Mouse (Mus musculus) lung, adult 2 months (tissue): Measurements from ENCODE around the gene Ranbp17. TPM values are rescaled to one million over a fixed set of nuclear protein-coding genes. Genes with fewer than 3 reads are reported as not detected.

ENCODE experiments used
- DNase-seq: peaks from one replicate; pipeline ENCODE4 v3.0.0; 2022
- H3K4me1 ChIP-seq: fragments of 200-500 bp; 2 replicates; pipeline ENCODE4 v1.6.1; 2011; ENCODE audit warnings: low read length; ENCODE audit not compliant: control insufficient read depth, insufficient read depth
- H3K4me3 ChIP-seq: fragments of 200-500 bp; replicated peaks from 2 replicates; pipeline ENCODE3; 2011; ENCODE audit warnings: low read depth, mild to moderate bottlenecking, control low read depth, low read length; ENCODE audit errors: extremely low read depth
- CTCF ChIP-seq: fragments of 200-500 bp; IDR thresholded peaks from 2 replicates; pipeline ENCODE4 v1.5.1; 2011; ENCODE audit warnings: mild to moderate bottlenecking, low read length, control low read depth; ENCODE audit not compliant: insufficient read depth
- POLR2A ChIP-seq: fragments of 200-500 bp; IDR thresholded peaks from 2 replicates; pipeline ENCODE4 v1.6.1; 2011; ENCODE audit warnings: low read depth, mild to moderate bottlenecking, control low read depth, low read length, borderline replicate concordance; ENCODE audit errors: extremely low read depth
- WGBS: fragments of 180-500 bp; shearing (Covaris S2); methylation state at CpG from one replicate; pipeline ENCODE4 v1.1.7; 2018; 5-methylcytosine and 5-hydroxymethylcytosine counted together
- polyA plus RNA-seq: library from polyadenylated mRNA; depleted of rRNA; stranded (reverse); fragments of >200 nt; gene quantifications from 2 replicates; pipeline ENCODE4 v1.2.3, GENCODE M21; 2012

Gene Ranbp17
- polyA plus RNA-seq, 1 experiment: 0.70 TPM

DNA sequence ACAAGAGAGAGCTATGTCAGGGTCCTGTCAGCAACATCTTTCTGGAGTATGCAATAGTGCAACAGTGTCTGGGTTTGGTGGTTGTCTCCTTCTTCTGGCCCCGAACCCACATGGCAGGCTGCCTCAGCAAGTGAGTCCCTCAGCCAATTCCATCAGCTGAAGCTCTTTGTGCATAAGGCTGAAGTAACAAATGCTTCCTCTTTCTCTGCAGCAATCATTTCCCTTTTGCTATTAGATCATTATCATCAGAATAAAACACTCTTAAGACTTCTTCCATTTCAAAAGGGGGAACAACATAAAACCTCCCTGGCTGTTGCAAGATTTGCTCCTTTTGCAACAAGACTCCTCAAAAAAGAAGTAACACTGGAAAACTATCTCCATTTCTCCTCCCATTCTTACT, 239.3 kb downstream of the Ranbp17 start:
- 40% methylated on average over 1 of the region's 1 CpGs for WGBS
- H3K4me1 ChIP-seq: no peaks in the 10 kb centered on the region
- no peak overlapping the region for H3K4me3 ChIP-seq
- DNase-seq: no peak
- TF ChIP-seq CTCF (no peak), POLR2A (no peak)

DNA sequence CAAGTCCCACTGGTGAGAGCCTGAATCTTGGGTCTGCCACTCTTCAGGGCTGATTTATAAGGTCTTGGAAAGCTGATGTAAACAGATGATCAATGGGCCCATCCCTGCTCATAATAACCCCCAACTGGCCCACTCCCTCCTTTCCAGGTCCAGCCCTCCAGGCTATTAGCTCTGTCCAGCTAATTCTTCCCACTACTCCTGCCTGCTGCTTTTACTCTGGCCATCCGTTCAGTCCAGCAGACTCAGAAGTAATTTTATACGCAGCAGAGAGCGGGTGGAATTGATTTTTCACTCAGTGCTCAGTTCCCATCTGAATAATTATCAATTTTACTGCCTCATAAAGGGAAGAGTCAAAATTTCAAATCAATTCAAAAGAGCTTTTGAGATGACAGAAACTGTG, 273.3 kb downstream of the Ranbp17 start:
- DNase-seq: no peak
- 83% methylated on average over 3 of the region's 3 CpGs for WGBS
- TF ChIP-seq POLR2A (no peak), CTCF (no peak)
- Histone ChIP-seq H3K4me1 (no peaks in the 10 kb centered on the region), H3K4me3 (no peak overlapping the region)

DNA sequence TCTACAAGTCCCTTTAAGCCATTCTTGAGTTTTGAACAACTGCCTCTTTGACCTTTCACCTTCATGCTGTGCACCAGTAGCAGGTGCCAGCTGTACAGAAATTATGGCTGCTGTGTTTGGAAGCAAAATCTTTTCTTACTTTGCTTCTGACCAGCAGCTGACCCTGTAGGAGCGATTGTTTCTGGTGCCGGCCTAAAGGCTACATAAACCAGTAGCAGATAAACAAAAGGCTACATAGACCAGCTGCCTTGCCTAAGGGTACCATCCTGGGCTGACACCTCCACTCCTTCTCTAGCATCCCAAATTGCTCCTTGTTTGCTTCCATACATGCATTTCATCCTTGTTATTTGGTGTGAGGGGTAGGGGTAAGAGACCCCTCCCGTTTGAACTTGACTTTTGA, 279.4 kb downstream of the Ranbp17 start:
- DNase-seq: no peak
- 68% methylated on average over 3 of the region's 3 CpGs for WGBS
- TF ChIP-seq CTCF: no peak
- TF ChIP-seq POLR2A: no peak

DNA sequence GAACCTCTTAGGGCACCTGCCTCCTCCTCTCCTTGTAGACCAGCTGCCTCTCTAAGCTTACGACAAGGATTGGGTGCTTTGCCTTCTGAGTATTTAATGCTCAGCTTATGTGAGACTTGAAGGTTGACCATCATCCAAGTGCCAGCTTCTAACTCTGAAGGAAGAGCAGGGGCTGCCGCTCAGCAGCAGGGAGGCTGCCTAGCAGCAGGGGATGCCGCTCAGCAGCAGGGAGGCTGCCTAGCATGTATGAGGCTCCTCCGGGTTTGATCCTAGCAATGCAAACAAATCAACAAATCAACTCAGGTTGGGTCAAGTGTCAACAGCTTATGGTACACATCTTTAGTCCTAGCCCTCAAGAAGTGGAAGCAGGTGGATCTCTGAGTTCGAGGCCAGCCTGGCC, 281.5 kb downstream of the Ranbp17 start:
- no peak overlapping the region for H3K4me3 ChIP-seq
- no peak for DNase-seq
- 77% methylated on average over 5 of the region's 5 CpGs for WGBS
- H3K4me1 ChIP-seq: no peaks in the 10 kb centered on the region
- TF ChIP-seq CTCF (no peak), POLR2A (no peak)

More for the DNA sequence above, 279.4 kb downstream of the Ranbp17 start:
- Histone ChIP-seq H3K4me1 (no peaks in the 10 kb centered on the region), H3K4me3 (no peak overlapping the region)

DNA sequence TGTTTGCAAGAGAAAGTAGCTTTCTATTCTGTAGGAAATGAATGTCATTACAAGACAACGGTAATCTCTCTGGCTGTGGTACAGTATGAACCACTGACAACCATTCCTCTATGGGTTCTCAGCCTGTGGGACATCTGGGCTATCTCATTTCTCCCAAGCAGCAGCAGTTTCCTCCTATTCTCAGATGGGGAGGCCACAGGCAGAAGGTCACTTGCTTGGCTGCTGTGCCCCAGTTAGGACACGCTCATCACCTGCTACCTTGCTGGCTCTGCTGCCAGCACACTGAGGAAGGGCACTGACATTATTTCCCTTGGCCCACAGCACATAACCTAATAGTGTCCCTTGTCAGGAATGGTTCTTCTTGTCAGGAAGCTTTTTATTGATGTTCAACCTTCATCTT, 285.4 kb downstream of the Ranbp17 start:
- Histone ChIP-seq H3K4me3 (no peak overlapping the region), H3K4me1 (no peaks in the 10 kb centered on the region)
- TF ChIP-seq CTCF (no peak), POLR2A (no peak)
- WGBS: 82% methylated on average over 2 of the region's 2 CpGs
- DNase-seq: no peak

DNA sequence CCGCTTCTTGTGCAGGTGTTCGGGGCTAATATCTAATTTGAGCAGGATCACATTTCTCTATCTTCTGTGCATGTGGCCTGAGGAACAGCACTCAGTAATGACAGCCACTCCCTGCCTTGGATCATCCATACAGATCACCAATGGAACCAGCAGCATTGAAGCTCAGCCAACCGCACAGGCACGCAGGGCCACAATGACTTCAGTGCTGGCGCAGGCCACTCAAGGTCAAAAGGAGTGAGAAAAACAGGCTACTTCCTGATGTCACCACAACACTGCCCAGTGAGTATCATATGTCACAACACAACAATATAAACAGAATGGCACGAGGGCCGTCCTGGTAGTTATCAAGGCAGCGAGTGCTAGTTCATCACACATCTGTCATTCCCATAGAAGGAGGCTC, 287.0 kb downstream of the Ranbp17 start:
- 72% methylated on average over 8 of the region's 8 CpGs for WGBS
- TF ChIP-seq POLR2A (no peak), CTCF (no peak)
- no peaks in the 10 kb centered on the region for H3K4me1 ChIP-seq

DNA sequence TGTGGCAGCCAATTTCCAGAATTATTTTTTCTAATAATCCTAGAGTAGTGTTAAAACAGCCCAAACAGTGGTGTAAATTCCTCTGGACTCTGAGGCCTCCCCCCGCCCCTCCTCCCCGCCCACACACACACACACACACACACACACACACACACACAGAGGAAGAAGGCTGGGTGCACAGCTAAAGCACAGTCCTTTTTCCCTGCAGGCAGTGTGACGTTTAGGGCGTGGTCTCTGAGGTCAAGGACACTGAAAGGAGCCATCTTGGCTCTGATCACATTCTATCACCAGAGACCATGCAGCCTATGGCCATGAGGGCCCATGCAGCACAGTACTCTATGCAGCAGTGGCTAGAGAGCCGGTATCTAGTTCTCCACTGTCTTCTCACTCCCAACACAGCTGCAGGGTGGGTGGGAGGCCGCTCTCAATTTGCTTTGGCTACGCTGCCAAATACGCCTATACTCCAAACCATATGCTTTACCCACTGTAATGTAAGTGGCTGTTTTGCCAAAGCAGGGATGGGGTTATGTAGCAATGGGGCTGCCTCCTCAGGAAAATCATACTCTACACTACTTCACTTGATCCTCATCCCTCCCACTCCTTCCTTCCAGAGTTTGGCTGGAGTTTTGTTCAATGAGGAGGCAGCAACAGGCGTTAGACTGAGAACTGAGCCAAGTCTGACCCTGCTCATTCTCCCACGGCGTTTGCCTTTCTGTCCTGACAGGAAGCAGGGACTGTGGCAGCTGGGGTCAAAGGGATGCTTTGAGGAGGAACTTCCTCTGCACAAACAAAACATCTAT, 291.8 kb downstream of the Ranbp17 start:
- WGBS: 53% methylated on average over 11 of the region's 11 CpGs
- TF ChIP-seq POLR2A (no peak), CTCF (no peak)
- H3K4me3 ChIP-seq: no peak overlapping the region
- no peak for DNase-seq
- no peaks in the 10 kb centered on the region for H3K4me1 ChIP-seq

More for the DNA sequence above, 287.0 kb downstream of the Ranbp17 start:
- H3K4me3 ChIP-seq: no peak overlapping the region
- DNase-seq: no peak

DNA sequence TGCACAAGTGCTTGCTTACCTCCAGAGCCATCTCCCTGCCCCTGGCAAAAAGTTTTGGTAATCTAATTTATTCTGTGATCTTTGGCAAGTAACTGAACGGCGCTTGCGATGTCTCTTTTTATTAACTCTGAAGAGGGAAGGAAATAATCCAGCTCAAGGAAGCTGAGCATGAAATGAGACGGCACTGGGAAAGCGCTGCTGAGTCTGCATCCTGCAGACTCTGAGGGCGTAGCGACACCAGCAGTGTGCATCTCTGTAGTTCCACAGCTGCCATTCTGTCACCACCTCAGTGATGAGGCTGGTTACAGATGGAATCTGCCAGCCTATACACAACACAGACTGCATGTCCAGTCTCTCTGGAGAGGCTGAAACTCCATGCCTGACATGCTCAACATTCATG, 292.8 kb downstream of the Ranbp17 start:
- 81% methylated on average over 7 of the region's 7 CpGs for WGBS
- DNase-seq: no peak
- H3K4me1 ChIP-seq: no peaks in the 10 kb centered on the region
- TF ChIP-seq POLR2A (no peak), CTCF (no peak)
- H3K4me3 ChIP-seq: no peak overlapping the region

DNA sequence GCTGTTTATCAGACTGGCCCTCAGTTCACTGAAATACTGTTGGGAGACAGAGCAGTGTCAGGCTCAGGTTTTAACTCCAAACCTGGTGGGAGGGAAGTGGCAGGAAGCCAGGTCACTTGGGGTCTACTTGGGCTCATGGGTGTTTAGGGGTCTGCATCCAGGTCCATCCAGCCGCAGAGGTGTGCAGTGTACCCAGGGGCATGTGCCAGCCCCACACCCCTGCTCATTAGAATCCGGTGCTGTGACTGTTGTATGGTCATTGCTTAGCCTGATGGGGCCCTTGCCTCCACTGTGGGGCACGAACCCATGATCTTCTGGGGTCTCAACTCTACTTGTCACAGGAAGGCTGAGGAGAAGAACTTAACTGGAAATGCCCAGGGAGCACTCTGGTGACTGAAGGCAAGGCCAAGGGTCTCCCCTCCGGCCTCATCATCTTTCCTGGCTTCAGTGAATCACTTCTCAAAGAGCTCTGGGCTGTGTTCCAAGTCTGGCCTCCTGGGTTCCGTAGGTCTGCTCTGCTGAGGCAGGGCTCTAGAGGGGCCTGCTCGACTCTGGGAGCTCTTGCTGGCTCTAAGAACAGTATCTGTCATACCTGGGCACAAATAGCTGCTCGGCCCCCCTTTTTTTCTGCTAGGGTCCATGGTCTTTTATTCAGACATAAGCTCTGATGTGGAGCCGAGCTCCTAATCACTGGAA, 296.0 kb downstream of the Ranbp17 start:
- H3K4me3 ChIP-seq: no peak overlapping the region
- no peak for DNase-seq
- no peaks in the 10 kb centered on the region for H3K4me1 ChIP-seq
- TF ChIP-seq CTCF: no peak
- no peak for TF ChIP-seq POLR2A
- 58% methylated on average over 8 of the region's 8 CpGs for WGBS

DNA sequence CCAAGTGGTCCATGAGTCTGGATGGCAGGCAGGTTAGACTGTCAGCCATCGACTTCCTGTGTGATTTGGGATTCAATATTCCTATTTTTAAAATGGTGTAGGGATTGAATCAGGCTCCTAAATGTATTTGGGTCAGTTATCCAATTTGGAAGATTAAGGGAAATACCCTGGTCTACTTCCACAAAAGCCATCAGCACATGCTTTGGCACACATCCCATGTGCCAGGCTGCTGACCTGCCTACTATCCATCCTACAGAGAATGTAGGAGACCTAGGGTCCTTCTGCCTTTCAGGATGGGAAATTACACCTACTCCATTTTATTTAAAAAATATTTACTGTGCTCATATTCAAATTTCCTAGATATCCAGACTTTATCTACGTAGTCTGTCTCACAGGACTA, 306.1 kb downstream of the Ranbp17 start:
- no peak overlapping the region for H3K4me3 ChIP-seq
- no peak for DNase-seq
- TF ChIP-seq POLR2A (no peak), CTCF (no peak)
- no peaks in the 10 kb centered on the region for H3K4me1 ChIP-seq
- 83% methylated on average over 2 of the region's 2 CpGs for WGBS
